8 mouse cellular contexts compared by ENCODE assay signal in genomic region chr17:74527729-74528607, GRCm38 (mm10). TPM values are rescaled to one million over a fixed set of nuclear protein-coding genes. Genes with fewer than 3 reads are reported as not detected.
A peak's percentile ranks its signal among the peaks of the same experiment; 100 is the strongest.
DNase-seq lines count a peak whose midpoint lies in the region; ATAC-seq lines count a peak whose summit lies in the region.

TSS of gene Birc6 (plus strand) at chr17:74528295.

- DNase-seq in adipocyte (ENCODE audit: low spot score) = peak; percentile 100
- peak; percentile 97 for DNase-seq in embryo, embryonic 10 days (ENCODE audit: low spot score)
- DNase-seq in gastrocnemius, postnatal 10 days = peak; percentile 100
- peak; percentile 100 for DNase-seq in induced T-regulatory cell, adult 2 months (ENCODE audit: low read depth)
- DNase-seq in left cerebral cortex, adult 9 months (ENCODE audit: low spot score in 2 of 2) = peak; percentile 100
- DNase-seq in right cerebral cortex, postnatal 14 days = peak; percentile 100
- peak; percentile 100 for DNase-seq in urinary bladder, postnatal 36 days (ENCODE audit: low spot score in 2 of 2)

- peak; percentile 80 for ATAC-seq in megakaryocyte progenitor cell, adult 5-6 weeks (replicated peaks; ENCODE audit: poor library complexity)

RNA-seq across cellular contexts. Expression of gene Birc6, which starts in this region (rescaled TPM):
- 10 to 100 TPM; 64.3 to 77.7 TPM for total RNA-seq in gastrocnemius, postnatal 10 days (2021)
- total RNA-seq in megakaryocyte progenitor cell, adult 5-6 weeks (2015) = 159 and 181 TPM in 2 replicates
- 109 and 135 TPM in 2 replicates for total RNA-seq in megakaryocyte progenitor cell, adult 5-6 weeks (2017)

Comparison
In these comparisons a context has a peak if more than half of its experiments do, and no peak if none do; other contexts are left out.
1. Peak in every context shown above with its lines: DNase-seq and ATAC-seq.